Mouse (Mus musculus): ENCODE measurements at regions not wholly inside any gene's neighbourhood (a gene's known extent, or its start where the extent isn't known, plus 50 kb on each side); places are given as distances from the start of the nearest gene placed in this dataset.
A peak's percentile ranks its signal among the peaks of the same experiment; 100 is the strongest.
"Not testable (repeated sequence)": the region's sequence is repeated elsewhere in the genome, so short reads cannot be mapped to it uniquely, and the experiment has no call there.

- DNase-seq = no peak
Measured at GRCm38 (mm10) chr8:15670722-15671121, 624.8 kb upstream of the BB014433 start.

GRCm38 (mm10) chr8:15670298-15670697, 624.4 kb upstream of the BB014433 start:
- DNase-seq = no peak

GRCm38 (mm10) chr8:15669515-15669914, 623.6 kb upstream of the BB014433 start:
- DNase-seq = no peak

- no peak for DNase-seq
Measured at GRCm38 (mm10) chr8:15660602-15661001, 614.7 kb upstream of the BB014433 start.

- no peak for DNase-seq
Measured at GRCm38 (mm10) chr8:15634769-15635366, 589.0 kb upstream of the BB014433 start.

- no peak for DNase-seq
Measured at GRCm38 (mm10) chr8:15628584-15628983, 582.7 kb upstream of the BB014433 start.

GRCm38 (mm10) chr8:15623602-15624392, 577.9 kb upstream of the BB014433 start:
- DNase-seq = not testable (repeated sequence)

- DNase-seq = no peak
Measured at GRCm38 (mm10) chr8:15610217-15610616, 564.3 kb upstream of the BB014433 start.

- DNase-seq = no peak
Measured at GRCm38 (mm10) chr8:15607598-15608215, 561.8 kb upstream of the BB014433 start.

GRCm38 (mm10) chr8:15601531-15601930, 555.7 kb upstream of the BB014433 start:
- DNase-seq = no peak

- DNase-seq = no peak
Measured at GRCm38 (mm10) chr8:15593106-15593505, 547.2 kb upstream of the BB014433 start.

- no peak for DNase-seq
Measured at GRCm38 (mm10) chr8:15583782-15584181, 537.9 kb upstream of the BB014433 start.

- DNase-seq = peak; percentile 34
Measured at GRCm38 (mm10) chr8:15570091-15570490, 524.2 kb upstream of the BB014433 start.

GRCm38 (mm10) chr8:15567742-15568141, 521.9 kb upstream of the BB014433 start:
- no peak for DNase-seq

- DNase-seq = peak; percentile 40
Measured at GRCm38 (mm10) chr8:15562310-15563296, 516.7 kb upstream of the BB014433 start.

- no peak for DNase-seq
Measured at GRCm38 (mm10) chr8:15532027-15532426, 486.1 kb upstream of the BB014433 start.

GRCm38 (mm10) chr8:15525461-15525860, 479.6 kb upstream of the BB014433 start:
- DNase-seq = no peak

- DNase-seq = peak; percentile 46
Measured at GRCm38 (mm10) chr8:15519896-15520295, 474.0 kb upstream of the BB014433 start.

- DNase-seq = peak; percentile 39
Measured at GRCm38 (mm10) chr8:15500973-15501372, 455.1 kb upstream of the BB014433 start.

- DNase-seq = peak; percentile 5
Measured at GRCm38 (mm10) chr8:15497566-15497965, 451.7 kb upstream of the BB014433 start.

- peak; percentile 72 for DNase-seq
Measured at GRCm38 (mm10) chr8:15496248-15496647, 450.4 kb upstream of the BB014433 start.

GRCm38 (mm10) chr8:15490774-15491173, 444.9 kb upstream of the BB014433 start:
- no peak for DNase-seq

- no peak for DNase-seq
Measured at GRCm38 (mm10) chr8:15487579-15487978, 441.7 kb upstream of the BB014433 start.

Measured in layer of hippocampus, adult 9-11 months (tissue).